Mouse (Mus musculus): Measurements from ENCODE around the gene Col9a3.

Gene Col9a3

GRCm38 (mm10) chr2:180641576-180642554 is 44.3 kb downstream of the Col9a3 start:
- no peak for DNase-seq (ENCODE audit: low spot score in 2 of 2)

- no peak for DNase-seq (ENCODE audit: low spot score in 2 of 2)
Measured at GRCm38 (mm10) chr2:180642555-180643260, 45.1 kb downstream of the Col9a3 start, which contains the start of gene Tcfl5. Gene Tcfl5 (minus strand): TSS chr2:180642708.

GRCm38 (mm10) chr2:180643626-180644025 is 46.0 kb downstream of the Col9a3 start:
- no peak for DNase-seq (ENCODE audit: low spot score in 2 of 2)

GRCm38 (mm10) chr2:180646841-180647240 is 49.3 kb downstream of the Col9a3 start:
- DNase-seq (ENCODE audit: low spot score in 2 of 2) = no peak

GRCm38 (mm10) chr2:180654666-180655065 is 57.1 kb downstream of the Col9a3 start:
- no peak for DNase-seq (ENCODE audit: low spot score in 2 of 2)

- DNase-seq (ENCODE audit: low spot score in 2 of 2) = no peak
Measured at GRCm38 (mm10) chr2:180655150-180655549, 57.6 kb downstream of the Col9a3 start.

- peak; percentile 41 to 71 for DNase-seq (ENCODE audit: low spot score in 2 of 2)
Measured at GRCm38 (mm10) chr2:180657394-180658013, 59.9 kb downstream of the Col9a3 start.

- no peak for DNase-seq (ENCODE audit: low spot score in 2 of 2)
Measured at GRCm38 (mm10) chr2:180658381-180658780, 60.8 kb downstream of the Col9a3 start.

- DNase-seq (ENCODE audit: low spot score in 2 of 2) = no peak
Measured at GRCm38 (mm10) chr2:180659353-180660150, 62.0 kb downstream of the Col9a3 start.

- no peak for DNase-seq (ENCODE audit: low spot score in 2 of 2)
Measured at GRCm38 (mm10) chr2:180660521-180660920, 62.9 kb downstream of the Col9a3 start.

- no peak for DNase-seq (ENCODE audit: low spot score in 2 of 2)
Measured at GRCm38 (mm10) chr2:180662008-180662407, 64.4 kb downstream of the Col9a3 start.

Measured in thymus, postnatal 10 days (tissue).